Mouse (Mus musculus) olfactory bulb, adult 2 months (tissue): ENCODE results near the gene Htatsf1. TPM values are rescaled to one million over a fixed set of nuclear protein-coding genes. Genes with fewer than 3 reads are reported as not detected.

ENCODE experiments used
- H3K27ac ChIP-seq: fragments of 200-500 bp; 2 replicates; pipeline ENCODE4 v1.5.1; 2012; ENCODE audit warnings: low read depth, low read length; ENCODE audit not compliant: insufficient read depth
- H3K4me1 ChIP-seq: fragments of 200-500 bp; 2 replicates; pipeline ENCODE4 v1.6.1; 2012; ENCODE audit warnings: low read length; ENCODE audit not compliant: control insufficient read depth, insufficient read depth
- H3K4me3 ChIP-seq: fragments of 200-500 bp; 2 replicates; pipeline ENCODE4 v1.5.1; 2012; ENCODE audit warnings: mild to moderate bottlenecking, low read depth, low read length, moderate library complexity; ENCODE audit not compliant: insufficient read depth
- CTCF ChIP-seq: fragments of 200-500 bp; IDR thresholded peaks from 2 replicates; pipeline ENCODE4 v1.5.1; 2012; ENCODE audit warnings: low read depth, mild to moderate bottlenecking, low read length, moderate library complexity; ENCODE audit not compliant: insufficient read depth
- POLR2A ChIP-seq: fragments of 200-500 bp; IDR thresholded peaks from 2 replicates; pipeline ENCODE4 v1.6.1; 2012; ENCODE audit warnings: mild to moderate bottlenecking, low read depth, low read length, moderate library complexity; ENCODE audit not compliant: insufficient read depth
- WGBS: fragments of 180-500 bp; shearing (Covaris S2); methylation state at CpG from one replicate; pipeline ENCODE4 v1.1.7; 2018; 5-methylcytosine and 5-hydroxymethylcytosine counted together
- polyA plus RNA-seq: library from polyadenylated mRNA; stranded (reverse); fragments of >200 nt; gene quantifications from 2 replicates; pipeline ENCODE4 v1.2.4, GENCODE M21; 2012; ENCODE audit warnings: low replicate concordance; ENCODE audit not compliant: missing spikeins, insufficient read depth, insufficient read length

Gene Htatsf1
- polyA plus RNA-seq, 1 experiment, result not detected

- TF ChIP-seq CTCF, result no peak
- TF ChIP-seq POLR2A, result no peak
- no peak overlapping the region for H3K4me3 ChIP-seq
- WGBS, result 50% methylated on average over 3 of the region's 3 CpGs
- H3K27ac ChIP-seq, result no peak overlapping the region
- H3K4me1 ChIP-seq, result no peaks in the 10 kb centered on the region
Measured at GRCm38 (mm10) chrX:57106956-57107355, 53.6 kb downstream of the Htatsf1 start.

Other genes starting within 250 kb of the Htatsf1 start
- not detected in 2 replicates for gene Map7d3, start 231.3 kb upstream of the Htatsf1 start, polyA plus RNA-seq
- gene Adgrg4, start 183.4 kb upstream of the Htatsf1 start, polyA plus RNA-seq, result not detected in 2 replicates
- not detected in 2 replicates for gene Brs3, start 10.5 kb upstream of the Htatsf1 start, polyA plus RNA-seq
- not detected in 2 replicates for gene Vgll1, start 34.5 kb downstream of the Htatsf1 start, polyA plus RNA-seq
- not detected in 2 replicates for gene Cd40lg, start 158.6 kb downstream of the Htatsf1 start, polyA plus RNA-seq